Mouse (Mus musculus) stomach, postnatal 0 days (tissue): Measurements from ENCODE around the gene Lrch4.

Source experiments
- CTCF ChIP-seq: IDR thresholded peaks from 2 replicates; pipeline ENCODE4 v1.5.1; 2016; ENCODE audit warnings: antibody characterized with exemption, low read depth, mild to moderate bottlenecking, moderate library complexity
- EP300 ChIP-seq: optimal IDR thresholded peaks from 2 replicates; pipeline ENCODE3; 2016; ENCODE audit warnings: antibody characterized with exemption

- TF ChIP-seq CTCF (no peak), EP300 (no peak)
These were observed 43.4 kb downstream of the Lrch4 start for GRCm38 (mm10) chr5:137672361-137672760.
